Mouse (Mus musculus): ENCODE measurements around the gene Padi3.

GRCm38 (mm10) chr4:140765936-140766335, 44.5 kb downstream of the Padi3 start:
- TF ChIP-seq CTCF (IDR thresholded peaks at IDR 0.05; ENCODE audit: control insufficient read depth, insufficient read depth, insufficient read length) (no peak), USF1 (IDR thresholded peaks at IDR 0.05; ENCODE audit: low read depth) (no peak), FOSL1 (IDR thresholded peaks at IDR 0.05; ENCODE audit: insufficient read depth, low read length, poor library complexity, severe bottlenecking) (no peak)

Data from C2C12 (cell line).